Mouse (Mus musculus): ENCODE results near the gene Ext2.

- TF ChIP-seq POLR2A (IDR thresholded peaks at IDR 0.05; ENCODE audit: borderline replicate concordance, control insufficient read depth, low read depth, low read length) (no peak), CTCF (IDR thresholded peaks at IDR 0.05; ENCODE audit: control insufficient read depth, insufficient read depth, low read length) (no peak)
Observed at GRCm38 (mm10) chr2:93805523-93805922, 16.8 kb downstream of the Ext2 start.

All from bone marrow, adult 2 months (tissue).